Mouse (Mus musculus): ENCODE data around the gene Pim1. TPM values are rescaled to one million over a fixed set of nuclear protein-coding genes. Genes with fewer than 3 reads are reported as not detected.
"Not testable (repeated sequence)": the region's sequence is repeated elsewhere in the genome, so short reads cannot be mapped to it uniquely, and the experiment has no call there.

Gene Pim1
- polyA plus RNA-seq, 1 experiment from 2014 or later, result 27.4 TPM

- H3K9me3 ChIP-seq (replicated peaks), result no peaks in the 10 kb centered on the region
- under 1% methylated on average over 64 of the region's 68 CpGs for WGBS
- peak overlapping the region; percentile 98 for H3K27ac ChIP-seq
- H3K4me1 ChIP-seq, result peaks cover 30% of the 10 kb centered on the region
- H3K36me3 ChIP-seq, result peaks cover 22% of the 10 kb centered on the region
- no peaks in the 10 kb centered on the region for H3K27me3 ChIP-seq (ENCODE audit: low read depth, poor library complexity, severe bottlenecking)
- DNase-seq (ENCODE audit: low spot score), result peak; percentile 100
- H3K4me3 ChIP-seq, result peak overlapping the region; percentile 89
Measured at GRCm38 (mm10) chr17:29489971-29490712, 411 bp upstream of the Pim1 start.

DNA sequence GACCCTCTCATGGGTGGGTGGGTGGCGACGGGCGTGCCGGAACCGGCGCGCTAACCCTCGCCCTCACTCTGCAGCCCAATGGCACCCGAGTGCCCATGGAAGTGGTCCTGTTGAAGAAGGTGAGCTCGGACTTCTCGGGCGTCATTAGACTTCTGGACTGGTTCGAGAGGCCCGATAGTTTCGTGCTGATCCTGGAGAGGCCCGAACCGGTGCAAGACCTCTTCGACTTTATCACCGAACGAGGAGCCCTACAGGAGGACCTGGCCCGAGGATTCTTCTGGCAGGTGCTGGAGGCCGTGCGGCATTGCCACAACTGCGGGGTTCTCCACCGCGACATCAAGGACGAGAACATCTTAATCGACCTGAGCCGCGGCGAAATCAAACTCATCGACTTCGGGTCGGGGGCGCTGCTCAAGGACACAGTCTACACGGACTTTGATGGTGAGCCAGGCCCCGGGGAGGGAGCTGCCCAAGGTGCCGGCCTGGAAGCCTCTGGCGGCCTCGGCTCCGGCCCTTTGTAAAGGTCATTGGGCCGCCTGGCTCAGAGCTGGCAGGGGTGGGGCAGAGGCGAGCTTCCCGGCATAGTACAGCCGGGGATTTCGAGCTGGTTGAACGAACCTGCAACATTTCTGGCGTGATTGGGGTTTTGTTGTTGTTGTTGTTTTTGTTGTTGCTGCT is 1.2 kb downstream of the Pim1 start:
- H3K27ac ChIP-seq, result peak overlapping the region; percentile 98
- no peaks in the 10 kb centered on the region for H3K9me3 ChIP-seq (replicated peaks)
- H3K36me3 ChIP-seq, result peaks cover 32% of the 10 kb centered on the region
- peak; percentile 69 for DNase-seq (ENCODE audit: low spot score)
- H3K27me3 ChIP-seq (ENCODE audit: low read depth, poor library complexity, severe bottlenecking), result no peaks in the 10 kb centered on the region
- H3K4me3 ChIP-seq, result peak overlapping the region; percentile 89
- under 1% methylated on average over 48 of the region's 48 CpGs for WGBS
- peaks cover 30% of the 10 kb centered on the region for H3K4me1 ChIP-seq

DNA sequence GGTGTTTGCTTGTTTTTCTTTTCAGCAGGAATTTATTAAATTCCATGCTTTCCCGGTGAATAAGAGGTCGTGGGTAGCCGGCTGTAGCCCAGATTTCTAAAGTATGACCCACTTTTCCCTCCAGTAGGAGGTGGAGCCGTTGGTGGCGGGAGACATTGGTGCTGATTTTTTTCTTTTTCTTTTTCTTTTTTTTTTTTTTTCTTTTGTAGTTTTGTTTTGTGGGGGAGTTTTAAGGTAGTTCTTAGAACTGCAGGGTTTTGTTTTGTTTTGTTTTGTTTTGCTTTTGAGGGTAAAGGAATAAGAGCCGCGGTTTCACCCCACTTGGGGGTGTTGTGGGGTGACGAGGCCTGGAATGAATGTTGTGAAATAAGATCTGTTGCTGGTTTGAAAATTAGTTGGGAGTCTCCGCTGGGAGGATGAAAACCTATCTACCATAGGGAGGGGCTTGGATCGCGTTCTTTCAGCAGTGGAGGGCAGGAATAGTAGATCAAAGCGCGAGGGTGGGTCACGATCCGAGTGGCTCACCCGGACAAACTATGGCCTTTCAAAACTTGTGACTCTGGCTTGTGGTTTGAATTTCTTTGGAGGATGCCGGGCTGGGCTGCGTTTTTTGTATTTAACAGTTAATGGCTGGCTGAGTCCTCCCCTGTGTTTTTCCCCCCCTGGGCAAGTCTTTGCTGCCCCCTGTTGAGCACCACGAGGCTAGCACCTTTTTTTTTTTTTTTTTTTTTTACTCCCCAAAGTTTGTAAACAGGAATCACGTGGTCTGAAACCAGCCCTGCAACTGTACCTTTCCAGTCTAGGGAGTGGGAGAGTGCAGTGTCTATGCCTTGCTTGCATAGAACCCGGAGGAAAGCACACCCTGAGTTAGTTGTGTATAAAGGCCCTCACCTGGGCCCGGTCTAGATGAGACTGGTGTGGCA is 2.0 kb downstream of the Pim1 start:
- Histone ChIP-seq H3K4me1 (peaks cover 30% of the 10 kb centered on the region), H3K27ac (peak overlapping the region; percentile 98), H3K4me3 (peak overlapping the region; percentile 89), H3K9me3 (replicated peaks) (no peaks in the 10 kb centered on the region), H3K36me3 (peaks cover 33% of the 10 kb centered on the region), H3K27me3 (ENCODE audit: low read depth, poor library complexity, severe bottlenecking) (no peaks in the 10 kb centered on the region)
- DNase-seq (ENCODE audit: low spot score), result peak; percentile 82
- 2% methylated on average over 22 of the region's 22 CpGs for WGBS

DNA sequence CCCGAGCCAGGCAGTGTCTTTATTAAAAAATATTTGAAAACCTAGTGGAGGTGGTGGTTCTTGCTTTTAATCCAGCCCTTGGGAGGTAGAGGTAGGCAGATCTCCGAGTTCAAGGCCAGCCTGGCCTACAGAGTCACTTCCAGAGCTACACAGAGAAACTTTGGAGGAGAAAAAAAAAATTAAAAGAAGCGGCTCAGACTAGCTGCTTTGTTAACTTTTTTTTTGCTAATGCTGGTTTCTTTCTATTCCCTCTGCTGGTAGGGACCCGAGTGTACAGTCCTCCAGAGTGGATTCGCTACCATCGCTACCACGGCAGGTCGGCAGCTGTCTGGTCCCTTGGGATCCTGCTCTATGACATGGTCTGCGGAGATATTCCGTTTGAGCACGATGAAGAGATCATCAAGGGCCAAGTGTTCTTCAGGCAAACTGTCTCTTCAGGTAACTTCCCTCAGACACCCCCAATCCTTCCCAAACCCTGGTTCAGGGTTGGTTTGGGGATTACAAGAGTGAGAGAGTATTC is 3.0 kb downstream of the Pim1 start:
- DNase-seq (ENCODE audit: low spot score), result no peak
- H3K9me3 ChIP-seq (replicated peaks), result no peaks in the 10 kb centered on the region
- H3K4me3 ChIP-seq, result peak overlapping the region; percentile 89
- H3K27ac ChIP-seq, result 0 out of 2 replicates have a peak overlapping the region, but pooled peaks have one; percentile 21
- no peaks in the 10 kb centered on the region for H3K27me3 ChIP-seq (ENCODE audit: low read depth, poor library complexity, severe bottlenecking)
- peaks cover 33% of the 10 kb centered on the region for H3K36me3 ChIP-seq
- 81% methylated on average over 11 of the region's 11 CpGs for WGBS
- peaks cover 26% of the 10 kb centered on the region for H3K4me1 ChIP-seq

GRCm38 (mm10) chr17:29494062-29494731 is 3.6 kb downstream of the Pim1 start:
- Histone ChIP-seq H3K27me3 (ENCODE audit: low read depth, poor library complexity, severe bottlenecking) (no peaks in the 10 kb centered on the region), H3K9me3 (replicated peaks) (no peaks in the 10 kb centered on the region), H3K4me1 (peaks cover 20% of the 10 kb centered on the region), H3K36me3 (peaks cover 33% of the 10 kb centered on the region), H3K27ac (no peak overlapping the region), H3K4me3 (0 out of 2 replicates have a peak overlapping the region, but pooled peaks have one; percentile 89)
- 70% methylated on average over 10 of the region's 10 CpGs for WGBS
- no peak for DNase-seq (ENCODE audit: low spot score)

- Histone ChIP-seq H3K36me3 (peaks cover 33% of the 10 kb centered on the region), H3K27ac (no peak overlapping the region), H3K4me3 (no peak overlapping the region), H3K27me3 (ENCODE audit: low read depth, poor library complexity, severe bottlenecking) (no peaks in the 10 kb centered on the region), H3K9me3 (replicated peaks) (no peaks in the 10 kb centered on the region), H3K4me1 (peaks cover 15% of the 10 kb centered on the region)
- 64% methylated on average over 7 of the region's 8 CpGs for WGBS
- no peak for DNase-seq (ENCODE audit: low spot score)
Measured at GRCm38 (mm10) chr17:29494732-29495076, 4.2 kb downstream of the Pim1 start.

DNA sequence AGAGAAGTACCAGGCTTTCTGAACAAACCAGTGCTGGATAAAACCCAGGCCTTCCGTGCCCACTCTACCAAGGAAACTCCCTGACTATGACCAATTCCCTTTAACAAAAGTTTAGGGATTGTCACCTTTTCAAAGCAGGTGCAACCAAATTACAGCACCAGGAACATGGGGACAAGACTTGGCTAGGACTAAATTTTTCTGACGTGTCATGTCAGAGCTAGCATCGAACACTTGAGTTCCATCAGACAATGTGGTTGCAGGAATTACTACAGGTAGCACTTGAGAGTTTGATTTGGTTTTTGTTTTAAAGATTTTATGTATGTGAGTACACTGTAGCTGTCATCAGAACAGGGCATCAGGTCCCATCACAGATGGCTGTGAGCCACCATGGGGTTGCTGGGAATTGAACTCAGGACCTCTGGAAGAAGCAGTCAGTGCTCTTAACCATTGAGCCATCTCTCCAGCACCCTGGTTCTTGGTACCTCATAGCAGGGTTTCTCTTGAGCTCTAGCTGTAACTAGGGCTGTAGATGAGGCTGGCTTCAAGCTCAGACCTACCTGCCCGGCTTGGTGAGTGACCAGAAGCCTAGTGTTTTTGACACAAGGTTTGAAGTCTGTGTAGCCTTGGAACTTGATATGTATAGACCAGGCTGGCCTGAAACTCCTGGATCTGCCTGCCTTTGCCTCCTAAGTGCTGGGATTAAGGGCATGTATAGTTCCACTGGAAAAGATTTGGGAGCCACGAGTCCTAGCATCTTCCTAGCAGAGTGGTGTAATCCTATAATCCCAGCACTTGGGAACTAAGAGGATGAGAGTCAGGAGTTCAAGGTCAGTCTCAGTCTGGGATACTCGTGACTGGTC is 5.9 kb downstream of the Pim1 start:
- no peak overlapping the region for H3K27ac ChIP-seq
- H3K4me3 ChIP-seq, result no peak overlapping the region
- no peaks in the 10 kb centered on the region for H3K9me3 ChIP-seq (replicated peaks)
- WGBS, result 89% methylated on average over 6 of the region's 6 CpGs
- no peaks in the 10 kb centered on the region for H3K27me3 ChIP-seq (ENCODE audit: low read depth, poor library complexity, severe bottlenecking)
- H3K36me3 ChIP-seq, result peaks cover 33% of the 10 kb centered on the region
- DNase-seq (ENCODE audit: low spot score), result no peak
- peaks cover 21% of the 10 kb centered on the region for H3K4me1 ChIP-seq

DNA sequence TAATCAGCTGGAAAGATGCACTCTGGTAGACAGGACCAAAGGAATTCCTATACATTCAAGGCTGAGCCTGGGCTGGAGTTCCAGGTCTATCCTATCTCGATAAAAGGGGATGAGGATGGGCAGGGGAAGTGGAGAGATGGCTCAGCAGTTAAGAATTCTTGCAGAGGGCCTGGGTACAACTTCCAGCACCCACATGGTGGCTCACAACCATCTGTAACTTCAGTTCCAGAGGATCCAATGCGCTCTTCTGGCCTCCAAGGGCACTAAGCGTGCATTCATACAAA is 6.5 kb downstream of the Pim1 start:
- no peak for DNase-seq (ENCODE audit: low spot score)
- Histone ChIP-seq H3K4me3 (no peak overlapping the region), H3K27me3 (ENCODE audit: low read depth, poor library complexity, severe bottlenecking) (no peaks in the 10 kb centered on the region), H3K36me3 (peaks cover 30% of the 10 kb centered on the region), H3K27ac (no peak overlapping the region), H3K9me3 (replicated peaks) (no peaks in the 10 kb centered on the region), H3K4me1 (peaks cover 21% of the 10 kb centered on the region)
- WGBS, result 93% methylated on average over 3 of the region's 3 CpGs

DNA sequence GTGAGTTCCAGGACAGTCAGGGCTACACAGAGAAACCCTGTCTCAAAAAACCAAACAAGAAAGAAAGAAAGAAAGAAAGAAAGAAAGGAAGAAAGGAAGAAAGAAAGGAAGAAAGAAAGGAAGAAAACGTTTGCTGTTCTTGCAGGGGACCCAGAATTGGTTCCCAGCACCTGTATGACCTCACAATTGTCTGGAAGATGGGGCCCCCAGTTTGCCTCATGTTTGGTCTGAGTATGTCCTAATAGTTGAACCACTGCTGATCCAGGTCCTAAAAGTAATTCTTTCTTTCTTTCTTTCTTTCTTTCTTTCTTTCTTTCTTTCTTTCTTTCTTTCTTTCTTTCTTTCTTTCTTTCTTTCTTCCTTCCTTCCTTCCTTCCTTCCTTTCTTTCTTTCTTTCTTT is 6.9 kb downstream of the Pim1 start:
- WGBS, result 87% methylated on average over 1 of the region's 1 CpGs
- peaks cover 21% of the 10 kb centered on the region for H3K4me1 ChIP-seq
- H3K27me3 ChIP-seq (ENCODE audit: low read depth, poor library complexity, severe bottlenecking); H3K27ac ChIP-seq; H3K4me3 ChIP-seq; H3K9me3 ChIP-seq (replicated peaks); DNase-seq (ENCODE audit: low spot score): not testable (repeated sequence)
- peaks cover 30% of the 10 kb centered on the region for H3K36me3 ChIP-seq

DNA sequence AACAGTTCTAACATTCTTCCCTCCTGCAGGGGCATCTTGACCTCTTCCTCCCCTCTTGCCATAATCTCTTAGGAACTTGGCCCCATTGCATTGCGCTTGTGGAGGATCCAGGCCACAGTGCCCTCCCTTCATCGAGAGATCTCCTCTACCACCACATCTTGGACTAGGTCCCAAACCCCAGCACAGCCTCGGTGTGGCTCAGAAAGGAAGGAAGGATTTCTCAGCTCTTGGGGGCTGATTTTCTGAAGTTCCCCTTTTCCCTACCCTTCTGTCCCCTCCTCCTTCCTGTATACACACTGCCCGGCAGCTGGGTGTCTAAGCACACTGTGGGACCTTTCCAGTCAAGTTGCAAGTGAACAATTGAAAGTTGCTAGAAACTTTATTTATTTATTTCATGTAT is 7.5 kb downstream of the Pim1 start:
- H3K36me3 ChIP-seq, result peaks cover 30% of the 10 kb centered on the region
- no peaks in the 10 kb centered on the region for H3K9me3 ChIP-seq (replicated peaks)
- H3K27ac ChIP-seq, result peak overlapping the region; percentile 36; the same call in 1 of the 2 replicates
- H3K4me1 ChIP-seq, result peaks cover 21% of the 10 kb centered on the region
- 66% methylated on average over 4 of the region's 4 CpGs for WGBS
- H3K27me3 ChIP-seq (ENCODE audit: low read depth, poor library complexity, severe bottlenecking), result no peaks in the 10 kb centered on the region
- no peak for DNase-seq (ENCODE audit: low spot score)
- no peak overlapping the region for H3K4me3 ChIP-seq

DNA sequence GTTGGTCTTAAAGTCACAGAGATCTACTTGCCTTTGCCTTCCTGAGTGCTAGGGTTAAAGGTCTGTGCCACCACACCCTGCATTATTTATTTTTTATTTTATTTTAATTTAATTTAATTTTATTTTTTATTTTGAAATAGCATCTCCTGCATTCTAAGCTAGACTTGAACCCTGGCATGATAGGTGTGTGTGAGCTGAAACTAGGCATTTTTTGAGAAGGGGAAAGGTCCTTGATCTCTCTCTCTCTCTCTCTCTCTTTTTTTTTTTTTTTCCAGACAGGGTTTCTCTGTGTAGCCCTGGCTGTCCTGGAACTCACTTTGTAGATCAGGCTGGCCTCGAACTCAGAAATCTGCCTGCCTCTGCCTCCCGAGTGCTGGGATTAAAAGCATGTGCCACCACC is 8.4 kb downstream of the Pim1 start:
- not testable (repeated sequence) for H3K9me3 ChIP-seq (replicated peaks); DNase-seq (ENCODE audit: low spot score); H3K4me3 ChIP-seq; H3K27ac ChIP-seq; H3K27me3 ChIP-seq (ENCODE audit: low read depth, poor library complexity, severe bottlenecking)
- H3K36me3 ChIP-seq, result peaks cover 22% of the 10 kb centered on the region
- H3K4me1 ChIP-seq, result peaks cover 17% of the 10 kb centered on the region
- WGBS, result 90% methylated on average over 2 of the region's 2 CpGs

GRCm38 (mm10) chr17:29499511-29499910 is 9.0 kb downstream of the Pim1 start:
- peaks cover 17% of the 10 kb centered on the region for H3K36me3 ChIP-seq
- no peak for DNase-seq (ENCODE audit: low spot score)
- no peak overlapping the region for H3K27ac ChIP-seq
- H3K4me3 ChIP-seq, result no peak overlapping the region
- H3K27me3 ChIP-seq (ENCODE audit: low read depth, poor library complexity, severe bottlenecking), result no peaks in the 10 kb centered on the region
- H3K9me3 ChIP-seq (replicated peaks), result no peaks in the 10 kb centered on the region
- H3K4me1 ChIP-seq, result peaks cover 16% of the 10 kb centered on the region
- WGBS, result 80% methylated on average over 6 of the region's 6 CpGs

Data from limb, embryonic 10.5 days (tissue).